Mouse (Mus musculus) thymus, postnatal 25 days (tissue): ENCODE measurements around the gene A830031A19Rik.

ENCODE experiments used
- DNase-seq: peaks from one replicate; pipeline ENCODE4 v3.0.0; 2022

The A830031A19Rik gene

DNA sequence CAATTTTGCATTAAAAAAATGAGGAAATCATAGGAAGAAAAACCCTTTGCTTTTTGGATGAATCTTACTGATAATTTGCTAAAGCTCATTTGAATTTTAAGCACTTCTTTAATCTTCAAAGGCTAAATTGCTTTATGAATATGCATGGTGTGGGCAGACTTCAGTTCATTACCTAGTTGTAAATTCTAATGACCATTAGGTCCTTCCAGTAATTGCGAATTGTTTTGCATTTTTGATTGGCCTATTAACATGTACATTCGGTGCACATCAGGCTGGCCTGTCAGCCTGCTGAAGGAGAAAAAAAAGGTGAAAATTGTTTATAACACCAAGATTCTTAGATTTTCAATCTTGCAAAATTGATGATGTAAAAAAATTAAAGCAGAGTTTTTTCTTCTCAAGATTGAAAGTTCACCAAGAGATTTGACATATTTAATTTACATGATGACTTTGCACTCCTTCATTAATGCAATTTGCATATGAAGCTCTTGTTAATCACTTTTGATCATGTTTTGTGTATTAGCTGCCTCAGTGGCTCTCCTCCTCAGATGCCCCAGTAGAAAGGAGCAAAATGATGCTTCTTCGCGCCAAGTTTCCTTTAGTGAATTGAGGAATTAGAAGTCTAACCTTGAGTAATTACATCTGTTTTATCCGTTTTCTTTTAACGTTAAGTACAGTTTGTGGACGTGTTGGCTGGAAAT is 21.0 kb upstream of the A830031A19Rik start:
- no peak for DNase-seq

DNA sequence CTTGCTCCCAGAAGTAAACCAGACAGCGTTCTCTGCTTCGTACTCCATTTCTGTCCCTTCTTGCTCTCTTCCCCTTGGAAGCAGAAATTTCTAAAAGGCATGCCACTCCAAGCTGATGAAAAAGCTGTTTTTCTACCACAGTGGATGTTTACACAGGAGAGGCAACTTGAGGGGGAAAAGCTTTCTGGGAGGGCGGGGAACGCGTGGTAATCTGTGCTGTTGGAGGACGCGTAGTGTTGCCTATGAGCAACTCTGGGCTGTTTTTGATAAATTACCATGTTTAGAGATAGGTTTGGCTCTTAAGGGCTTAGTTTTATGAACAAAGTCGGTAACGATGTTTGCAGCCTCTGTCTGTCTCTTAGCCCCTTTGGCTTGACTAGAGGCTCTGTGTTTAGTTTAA is 20.4 kb upstream of the A830031A19Rik start:
- DNase-seq, result no peak

DNA sequence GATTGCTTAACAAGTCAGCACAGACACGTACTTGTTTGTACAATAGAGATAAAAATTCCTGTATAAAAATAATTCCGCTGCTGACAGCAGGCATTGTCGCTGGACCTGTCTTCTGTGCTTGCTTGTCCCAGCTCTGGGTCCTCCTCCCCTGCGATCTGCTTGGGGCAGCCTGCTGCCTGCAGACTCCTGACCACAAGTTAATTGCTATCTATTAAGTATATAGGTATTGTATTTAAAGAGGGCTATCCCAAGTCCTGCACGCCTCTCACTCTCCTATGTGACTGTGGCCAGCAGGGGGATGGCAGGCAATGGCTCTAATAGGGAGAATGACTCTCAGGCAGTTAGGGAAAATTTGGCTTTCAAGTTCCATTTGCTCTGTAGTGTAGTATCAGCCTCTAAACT is 19.2 kb upstream of the A830031A19Rik start:
- DNase-seq, result no peak

DNA sequence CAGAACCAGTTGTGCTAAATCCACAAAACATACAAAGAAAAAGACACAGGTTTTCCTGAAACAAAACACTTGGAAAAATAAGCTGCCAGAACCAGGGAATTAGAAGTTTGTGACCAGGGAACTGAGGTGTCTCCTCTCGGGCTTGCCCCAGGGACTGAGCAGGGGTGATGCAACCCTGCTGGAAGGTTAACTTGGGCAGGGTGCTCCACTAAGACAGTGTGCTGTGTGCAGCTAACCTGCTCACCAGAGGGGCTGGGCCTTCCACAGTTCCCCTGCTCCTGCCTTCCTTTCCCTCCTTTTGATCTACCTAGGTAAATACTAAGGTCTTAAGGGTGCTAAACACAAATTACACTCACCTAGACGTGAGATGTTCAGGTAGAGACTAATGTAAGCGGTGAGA is 17.8 kb upstream of the A830031A19Rik start:
- no peak for DNase-seq

DNA sequence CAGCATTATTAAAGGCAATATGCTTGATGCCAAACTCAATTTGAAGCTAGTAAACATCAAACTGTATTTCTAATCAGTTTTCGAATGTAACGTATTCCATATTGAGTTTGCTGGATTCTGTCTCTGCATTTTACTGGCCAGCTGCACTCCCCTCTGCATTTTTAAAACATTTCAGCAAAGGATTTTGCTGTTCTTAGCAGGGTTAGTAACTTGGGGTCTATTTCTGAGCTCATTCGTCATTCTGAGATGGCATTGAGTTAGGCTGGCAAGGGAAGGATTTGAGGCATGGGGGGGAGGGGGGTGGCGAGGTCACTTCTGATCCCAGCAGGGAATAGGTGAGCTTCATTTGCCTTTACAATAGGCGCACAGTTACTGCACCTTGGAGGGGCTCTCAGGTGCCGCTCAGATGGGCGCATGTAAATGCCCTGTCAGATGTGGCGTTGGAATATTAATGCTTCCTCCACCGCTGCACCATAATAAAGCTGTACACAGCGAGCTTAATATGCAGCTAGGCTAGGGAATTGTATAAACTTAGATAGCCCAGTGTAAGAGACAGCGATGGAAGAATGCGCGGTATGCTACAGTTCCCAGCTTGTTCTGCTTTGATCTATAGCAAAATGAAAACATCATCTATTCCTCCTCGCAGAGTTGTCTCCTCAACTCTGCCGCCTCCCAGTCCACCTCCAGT is 16.7 kb upstream of the A830031A19Rik start:
- no peak for DNase-seq

DNA sequence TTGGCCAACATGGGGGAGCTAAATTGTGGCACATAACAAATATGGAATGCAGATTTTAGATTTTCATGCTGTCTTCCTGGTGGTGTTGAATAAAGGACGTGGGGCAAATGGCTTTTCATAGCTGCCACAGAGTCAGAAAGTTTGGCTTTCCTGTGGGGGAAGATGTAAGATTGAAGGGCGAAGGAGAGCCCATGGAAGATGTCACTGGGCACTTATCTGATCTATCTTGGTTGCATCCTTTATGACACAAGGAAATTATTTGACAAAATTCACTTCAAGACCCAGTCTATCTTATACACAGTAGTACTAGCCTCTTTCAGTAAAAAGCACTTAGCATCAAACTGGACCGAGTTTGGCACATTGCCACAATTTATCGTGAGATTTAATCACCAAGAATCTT is 15.6 kb upstream of the A830031A19Rik start:
- no peak for DNase-seq

DNA sequence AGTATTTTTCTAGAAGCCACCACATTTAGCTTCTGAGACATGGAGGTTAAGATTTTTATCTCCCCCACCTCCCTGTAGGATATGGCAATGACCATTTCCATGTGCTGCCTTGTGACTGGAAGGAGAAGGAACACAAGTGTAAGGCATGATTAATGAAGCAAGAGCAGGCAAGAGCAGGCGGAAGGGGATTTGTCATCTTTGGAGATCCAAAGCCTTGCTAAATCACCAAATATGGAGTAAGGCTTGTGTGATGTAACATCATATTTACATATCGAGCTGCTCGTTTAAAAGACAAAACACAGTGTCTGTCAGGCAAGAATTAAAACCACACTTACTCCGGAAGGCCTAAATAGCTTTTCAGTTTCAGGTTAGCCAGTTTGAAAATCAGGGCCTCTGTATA is 12.2 kb upstream of the A830031A19Rik start:
- DNase-seq, result no peak

DNA sequence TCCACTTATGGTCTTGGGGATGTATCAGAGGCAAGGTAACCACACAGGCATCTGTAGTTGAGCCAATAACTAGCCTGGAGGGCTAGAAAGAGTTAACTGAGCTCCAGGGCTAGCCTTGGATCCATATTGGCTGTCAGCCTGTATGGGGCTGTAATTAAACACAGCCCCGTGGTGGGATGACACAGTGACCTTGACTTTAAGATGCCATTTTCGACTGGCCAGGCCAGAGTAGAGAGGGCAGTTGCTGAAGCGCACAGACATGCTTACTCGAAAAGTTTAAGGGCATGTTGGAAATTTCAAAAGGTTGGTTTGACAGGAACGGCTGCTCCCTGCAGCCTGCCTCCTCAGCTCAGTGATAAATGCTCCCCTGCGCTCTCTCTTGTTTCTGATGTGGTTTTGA is 11.1 kb upstream of the A830031A19Rik start:
- DNase-seq, result no peak

DNA sequence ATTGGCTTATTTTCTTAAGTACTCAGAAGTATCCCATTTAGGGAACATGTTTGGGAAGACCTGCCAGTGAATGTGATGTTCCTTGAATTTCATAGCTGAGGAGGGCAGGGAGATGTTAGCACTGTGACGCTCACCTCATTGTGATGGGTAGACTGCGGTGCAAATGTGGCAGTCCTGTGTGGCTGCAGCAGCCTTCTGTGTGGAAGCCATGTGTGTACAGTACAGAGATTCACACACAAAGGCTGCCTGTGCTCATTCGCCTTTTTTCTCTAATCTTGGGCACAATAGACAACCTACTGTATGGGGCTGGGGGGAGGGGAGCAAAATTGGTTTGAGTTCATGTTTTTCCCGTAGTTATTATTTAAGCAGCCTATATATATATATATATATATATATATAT is 9.7 kb upstream of the A830031A19Rik start:
- no peak for DNase-seq

DNA sequence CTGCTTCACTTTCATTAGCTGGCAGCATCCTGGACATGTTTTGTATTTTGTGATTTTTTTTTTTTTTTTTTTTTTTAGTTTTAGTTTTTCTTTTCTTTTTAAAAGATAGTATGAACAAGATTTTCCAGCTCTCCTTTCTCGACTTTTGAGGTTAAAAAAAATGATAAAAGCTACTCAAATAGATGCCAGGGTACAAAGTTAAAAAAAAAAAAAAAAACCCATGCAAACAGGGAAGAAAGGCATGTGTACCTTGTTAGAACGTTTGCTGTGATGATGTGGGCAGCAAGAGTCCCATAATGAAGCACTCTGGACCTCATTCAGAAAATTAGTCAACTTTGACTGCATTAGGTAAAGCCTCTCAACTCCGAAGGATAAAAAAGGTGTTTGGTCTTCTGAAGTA is 9.2 kb upstream of the A830031A19Rik start:
- no peak for DNase-seq

DNA sequence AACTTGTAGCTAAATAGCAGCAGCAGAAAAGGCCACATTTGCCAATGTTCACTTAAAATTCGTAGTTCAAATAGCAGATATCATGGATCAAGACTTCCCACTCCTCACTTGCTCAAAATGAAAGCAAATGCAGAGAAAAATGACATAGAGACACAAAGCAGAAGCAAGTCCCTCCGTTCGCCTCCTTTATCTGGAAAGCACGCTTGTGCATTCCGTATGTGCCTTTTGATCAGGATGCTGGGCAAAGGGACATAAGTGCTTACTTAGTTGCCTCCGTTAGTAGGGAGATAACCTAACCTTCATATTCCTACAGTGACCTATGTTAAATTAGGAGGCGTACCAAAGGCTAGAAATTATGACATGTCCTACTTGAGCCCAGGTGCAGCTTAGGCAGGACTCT is 8.6 kb upstream of the A830031A19Rik start:
- no peak for DNase-seq

DNA sequence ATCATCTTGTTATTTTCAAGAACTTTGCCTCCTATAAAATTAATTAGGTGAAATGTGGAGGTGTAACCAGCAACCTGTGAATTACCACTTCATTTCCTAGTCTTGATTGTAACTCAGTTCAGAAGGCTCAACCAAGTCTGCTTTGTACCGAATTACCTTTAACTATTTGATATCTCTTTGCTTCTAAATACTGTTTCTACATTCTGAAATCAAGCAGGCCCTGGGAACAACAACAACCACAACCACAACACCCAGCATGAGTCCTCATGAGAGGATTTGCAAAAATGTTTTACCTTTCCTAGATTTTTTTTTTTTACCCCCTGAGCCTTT is 8.2 kb upstream of the A830031A19Rik start:
- no peak for DNase-seq

DNA sequence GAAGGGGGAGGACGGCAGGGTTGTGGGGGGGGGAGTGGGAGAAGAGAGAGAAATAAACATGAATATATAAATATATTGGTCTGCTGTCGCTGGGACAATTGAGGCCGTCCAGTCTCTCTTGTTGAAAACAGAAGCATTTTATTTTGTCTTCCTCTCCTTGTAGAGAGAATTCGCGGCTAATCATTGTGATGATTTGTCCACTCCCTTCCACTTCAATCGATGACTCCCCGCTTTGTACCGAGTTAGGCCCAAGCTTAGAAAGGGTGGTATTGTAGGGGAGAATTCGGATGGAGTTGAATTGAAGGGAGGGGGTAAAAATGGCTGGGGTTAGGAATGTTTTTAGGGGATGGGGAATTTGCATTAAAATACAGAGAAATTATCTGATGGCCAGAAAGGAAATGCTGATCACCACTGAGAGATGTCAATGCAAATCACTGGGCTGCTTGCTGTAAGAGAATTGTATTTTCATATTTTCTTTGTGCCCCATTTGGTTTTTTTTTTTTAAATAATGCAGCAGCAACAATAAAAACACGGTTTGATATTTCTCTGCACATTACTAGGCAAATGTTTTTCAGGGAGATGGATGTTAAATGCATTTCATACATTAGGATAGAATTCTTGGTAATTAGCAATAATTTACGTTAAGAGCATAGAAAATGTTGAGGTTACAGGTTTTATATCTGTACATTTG is 7.7 kb upstream of the A830031A19Rik start:
- DNase-seq, result no peak

DNA sequence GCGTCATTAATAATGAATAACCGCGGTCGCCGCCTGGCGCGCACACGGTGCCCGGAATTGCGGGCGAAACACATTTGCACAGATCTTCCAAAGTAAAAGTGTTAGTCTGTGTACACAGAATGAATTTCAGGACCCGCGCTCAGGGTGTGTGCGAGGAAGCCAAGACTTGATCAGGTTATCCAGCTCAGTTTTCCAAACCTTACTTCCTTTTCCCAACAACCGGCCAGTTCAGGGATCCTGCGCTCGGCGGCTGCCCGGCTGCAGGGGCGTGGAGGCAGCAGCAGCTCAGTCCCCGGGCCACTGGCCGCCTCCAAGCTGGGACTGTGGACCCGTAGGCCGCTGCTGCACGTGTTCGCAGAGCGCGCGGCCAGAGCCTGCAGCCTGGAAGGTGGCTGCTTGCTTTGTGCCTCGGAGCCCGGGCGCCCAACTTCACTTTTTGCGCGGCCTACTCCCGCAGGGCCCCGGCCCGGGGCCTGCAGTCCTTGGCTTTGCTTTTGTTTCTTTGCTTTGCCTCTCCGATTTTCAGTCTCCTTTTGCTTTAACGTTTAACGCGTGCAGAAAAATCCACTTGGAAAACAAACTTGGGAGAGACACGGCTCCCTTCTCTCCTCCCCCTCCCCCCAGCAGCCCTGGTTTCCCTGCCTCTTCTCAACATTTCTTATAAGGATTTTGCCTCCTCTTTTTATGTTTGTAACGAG is 7.0 kb upstream of the A830031A19Rik start:
- peak; percentile 23 for DNase-seq

DNA sequence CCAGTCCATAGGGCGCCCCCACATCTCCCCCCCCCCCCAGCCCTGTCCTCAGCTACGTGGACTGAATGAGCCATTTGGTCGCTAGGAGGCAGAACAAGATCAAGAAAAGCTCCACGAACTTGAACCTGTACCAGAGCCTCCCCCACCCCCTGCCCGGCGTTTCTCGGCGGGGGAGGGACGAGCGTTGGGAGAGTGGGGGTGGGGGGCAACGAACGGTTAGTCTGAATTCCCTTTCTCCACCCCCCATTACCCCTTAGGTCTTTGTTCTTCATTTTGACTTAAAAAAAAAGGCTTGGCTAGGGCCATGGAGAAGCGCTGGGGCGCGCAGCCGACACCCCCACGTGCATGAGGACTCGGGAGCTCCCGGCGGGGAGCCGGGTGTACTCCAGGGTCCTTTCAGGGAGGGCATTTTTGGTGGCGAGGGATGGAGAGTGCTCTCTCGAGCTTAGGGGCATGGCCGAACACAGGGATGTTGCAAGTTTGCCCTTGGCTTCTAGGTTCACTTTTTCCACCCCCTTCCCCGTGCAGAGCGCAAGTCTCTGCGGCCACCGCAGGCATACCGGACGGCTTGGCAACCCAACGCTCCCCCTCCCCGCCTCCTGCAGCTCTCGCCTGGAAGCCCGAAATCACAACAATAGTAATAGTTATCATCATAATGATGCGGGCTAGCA is 6.3 kb upstream of the A830031A19Rik start:
- peak; percentile 52 for DNase-seq

DNA sequence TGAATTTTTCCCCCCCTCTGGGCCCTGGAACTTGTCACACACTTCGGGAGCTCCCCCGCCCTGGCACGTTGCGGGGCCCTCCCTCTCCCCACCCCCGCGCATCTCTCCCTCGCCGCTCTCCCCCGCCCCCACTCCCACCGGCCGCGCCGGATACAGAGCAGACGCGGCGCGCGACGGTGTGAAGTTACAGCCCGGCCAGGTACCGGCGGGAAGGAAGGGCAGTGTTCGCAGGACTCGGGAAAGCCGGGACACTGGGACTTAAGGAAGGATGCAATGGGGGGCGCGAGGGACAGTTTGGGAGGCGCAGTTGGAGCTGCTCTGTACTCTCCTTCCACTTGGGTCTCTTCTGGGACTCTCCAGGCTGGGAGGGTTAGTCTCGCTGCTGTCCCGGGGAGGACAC is 5.7 kb upstream of the A830031A19Rik start:
- peak; percentile 57 for DNase-seq

DNA sequence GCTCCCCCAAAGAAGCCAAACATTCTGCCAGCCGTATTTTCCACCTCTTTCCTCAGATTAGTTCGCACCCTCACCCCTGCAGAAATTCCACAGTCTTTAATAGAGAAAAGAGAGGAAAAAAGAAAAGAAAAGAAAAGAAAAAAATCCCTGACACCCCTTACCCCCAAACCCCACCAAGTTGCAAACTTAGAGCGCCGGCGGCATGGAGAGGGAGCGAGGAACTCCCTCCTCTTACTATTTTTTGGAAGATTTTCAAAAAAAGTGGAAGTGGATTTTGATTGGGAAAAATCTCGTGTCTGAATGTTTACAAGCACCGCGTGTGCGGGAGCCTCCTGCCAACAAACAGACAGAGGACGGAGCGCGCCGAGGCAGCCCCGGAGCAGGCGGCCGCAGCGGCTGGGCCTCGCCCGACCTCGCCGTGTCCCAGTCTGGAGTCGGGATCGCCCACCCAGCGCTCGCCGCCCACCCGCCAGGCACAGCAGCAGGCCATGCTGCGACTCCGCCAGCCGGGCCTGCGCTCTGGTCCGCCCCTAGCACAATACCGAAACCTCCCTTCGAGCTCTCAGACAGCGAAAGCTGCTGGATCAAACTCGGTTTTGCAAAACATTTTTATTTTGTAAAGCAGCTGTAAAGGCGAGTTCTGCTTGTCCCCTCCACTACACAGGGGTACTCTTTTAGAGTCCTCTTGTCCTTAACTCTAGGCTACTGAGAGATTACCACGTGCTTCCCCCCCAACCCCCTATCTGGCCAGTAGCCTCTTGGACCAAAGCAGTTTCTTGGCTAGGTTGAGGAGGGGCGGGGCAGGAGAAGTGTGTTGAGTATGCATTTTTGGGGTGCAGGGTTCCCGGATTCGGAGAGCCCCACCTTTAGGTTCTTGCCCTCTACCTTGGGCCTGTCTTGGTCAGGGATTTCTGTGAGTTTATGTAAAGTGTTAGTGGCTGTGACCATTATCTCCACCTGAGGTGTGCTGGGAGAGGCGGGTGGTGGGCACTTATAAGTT is 4.8 kb upstream of the A830031A19Rik start:
- peak; percentile 36 for DNase-seq

DNA sequence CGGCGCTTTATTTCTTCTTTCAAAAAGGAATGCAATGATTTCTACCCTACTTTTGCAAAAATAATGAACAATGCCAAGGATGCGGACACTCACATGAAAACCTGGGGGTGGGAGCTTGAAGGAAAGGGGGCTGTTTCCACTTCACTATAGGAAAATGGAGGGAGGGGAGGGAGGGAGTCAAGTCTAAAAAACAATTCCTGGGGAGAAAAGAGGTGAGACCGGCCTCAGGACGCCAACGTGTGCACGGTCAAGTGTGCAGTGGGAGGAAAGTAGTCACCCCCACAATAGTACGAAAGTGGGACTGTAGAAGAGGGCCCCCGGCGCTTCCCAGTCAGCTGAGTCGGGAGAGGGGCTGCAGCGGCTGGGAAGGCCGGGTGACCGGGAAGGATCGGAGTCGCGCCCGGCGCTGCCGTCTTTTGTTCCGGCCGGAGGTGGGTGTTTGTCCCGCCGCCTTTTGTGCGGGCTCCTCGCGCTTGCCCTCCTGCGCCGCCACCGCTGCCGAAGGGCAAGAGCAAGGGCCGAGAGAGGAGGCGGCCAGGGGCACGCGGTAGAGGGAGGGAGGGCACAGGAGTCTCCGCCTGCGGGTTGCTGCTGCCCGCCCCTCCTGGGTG is 4.0 kb upstream of the A830031A19Rik start:
- DNase-seq, result peak; percentile 22

DNA sequence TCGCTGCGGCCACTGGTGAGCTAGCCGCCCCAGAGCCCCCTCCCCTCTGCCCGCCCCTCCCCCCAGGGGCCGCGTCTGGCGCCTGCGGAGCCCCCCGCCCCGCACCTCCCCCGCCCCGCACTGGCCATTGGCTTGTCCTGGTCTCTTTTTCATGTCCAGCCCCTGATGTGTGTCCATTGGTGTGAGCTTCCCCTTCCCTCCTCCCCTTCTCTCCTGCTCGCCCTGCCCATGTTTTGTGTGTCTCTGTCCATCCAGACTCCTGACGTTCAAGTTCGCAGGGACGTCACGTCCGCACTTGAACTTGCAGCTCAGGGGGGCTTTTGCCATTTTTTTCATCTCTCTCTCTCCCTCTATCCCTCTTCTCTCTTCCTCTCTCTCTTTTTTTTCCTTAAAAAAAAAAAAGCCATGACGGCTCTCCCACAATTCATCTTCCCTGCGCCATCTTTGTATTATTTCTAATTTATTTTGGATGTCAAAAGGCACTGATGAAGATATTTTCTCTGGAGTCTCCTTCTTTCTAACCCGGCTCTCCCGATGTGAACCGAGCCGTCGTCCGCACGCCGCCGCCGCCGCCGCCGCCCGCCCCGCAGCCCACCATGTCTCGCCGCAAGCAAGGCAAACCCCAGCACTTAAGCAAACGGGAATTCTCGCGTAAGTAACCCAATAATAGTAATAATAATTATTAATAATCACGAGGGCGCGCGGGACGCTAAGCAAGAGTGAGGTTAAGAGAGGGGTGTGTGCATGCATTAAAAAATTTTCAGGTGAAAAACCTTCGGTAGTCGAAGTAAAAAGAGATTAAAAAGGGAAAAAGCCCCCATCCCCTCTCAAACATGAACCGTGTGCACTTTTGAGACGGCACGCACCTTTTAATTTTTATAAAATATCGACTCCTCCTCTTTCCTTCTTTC is 3.2 kb upstream of the A830031A19Rik start, which contains the start of gene Bcl11a:
Gene Bcl11a, plus strand, starts transcription at position 262 of the 911 bp plus-strand sequence.
- DNase-seq, result peak; percentile 8
